Mouse (Mus musculus) bone marrow macrophage, adult 2 months (primary cell): Measurements from ENCODE around the gene Supt3. TPM values are rescaled to one million over a fixed set of nuclear protein-coding genes. Genes with fewer than 3 reads are reported as not detected.

Experiments used
- H3K27ac ChIP-seq: 2 replicates; pipeline ENCODE4 v1.5.1; 2012; ENCODE audit warnings: low read depth, low read length; ENCODE audit not compliant: insufficient read depth
- H3K4me1 ChIP-seq: 2 replicates; pipeline ENCODE4 v1.6.1; 2012; ENCODE audit warnings: low read length; ENCODE audit not compliant: control insufficient read depth, insufficient read depth
- H3K4me3 ChIP-seq: 2 replicates; pipeline ENCODE4 v1.5.1; 2012; ENCODE audit warnings: mild to moderate bottlenecking, low read length, moderate library complexity; ENCODE audit not compliant: insufficient read depth
- CTCF ChIP-seq: IDR thresholded peaks from 2 replicates; pipeline ENCODE4 v1.5.1; 2012; ENCODE audit warnings: low read depth, mild to moderate bottlenecking, low read length, moderate library complexity
- POLR2A ChIP-seq: IDR thresholded peaks from 2 replicates; pipeline ENCODE4 v1.6.1; 2012; ENCODE audit warnings: mild to moderate bottlenecking, low read depth, low read length, borderline replicate concordance
- polyA plus RNA-seq: library from polyadenylated mRNA; stranded (reverse); fragments of >200 nt; gene quantifications from 2 replicates; pipeline ENCODE4 v1.2.4, GENCODE M21; 2012; ENCODE audit not compliant: missing spikeins, insufficient read depth, insufficient read length

Gene Supt3
- polyA plus RNA-seq, 1 experiment, result 14.5 TPM

GRCm38 (mm10) chr17:45063776-45064175 is 286.8 kb downstream of the Supt3 start:
- Histone ChIP-seq H3K4me1 (0 out of 2 replicates have a peak, but pooled peaks cover 2% of the 10 kb centered on the region), H3K4me3 (no peak overlapping the region), H3K27ac (no peak overlapping the region)
- TF ChIP-seq CTCF (no peak), POLR2A (no peak)

GRCm38 (mm10) chr17:45065465-45065864 is 288.5 kb downstream of the Supt3 start:
- TF ChIP-seq CTCF (no peak), POLR2A (no peak)
- 0 out of 2 replicates have a peak, but pooled peaks cover 2% of the 10 kb centered on the region for H3K4me1 ChIP-seq
- H3K4me3 ChIP-seq, result no peak overlapping the region
- no peak overlapping the region for H3K27ac ChIP-seq

GRCm38 (mm10) chr17:45067441-45067840 is 290.5 kb downstream of the Supt3 start:
- Histone ChIP-seq H3K4me3 (no peak overlapping the region), H3K27ac (no peak overlapping the region), H3K4me1 (0 out of 2 replicates have a peak, but pooled peaks cover 2% of the 10 kb centered on the region)
- TF ChIP-seq POLR2A (no peak), CTCF (no peak)

- no peak overlapping the region for H3K27ac ChIP-seq
- TF ChIP-seq CTCF (no peak), POLR2A (no peak)
- H3K4me3 ChIP-seq, result no peak overlapping the region
- H3K4me1 ChIP-seq, result 0 out of 2 replicates have a peak, but pooled peaks cover 2% of the 10 kb centered on the region
Observed at GRCm38 (mm10) chr17:45068321-45068720, 291.4 kb downstream of the Supt3 start.

GRCm38 (mm10) chr17:45072495-45073347 is 295.8 kb downstream of the Supt3 start:
- TF ChIP-seq POLR2A (no peak), CTCF (no peak)
- no peak overlapping the region for H3K4me3 ChIP-seq

GRCm38 (mm10) chr17:45073348-45073634 is 296.3 kb downstream of the Supt3 start:
- Histone ChIP-seq H3K4me3 (no peak overlapping the region), H3K4me1 (no peaks in the 10 kb centered on the region), H3K27ac (no peak overlapping the region)
- TF ChIP-seq CTCF (no peak), POLR2A (no peak)

More at GRCm38 (mm10) chr17:45072495-45073347, 295.8 kb downstream of the Supt3 start:
- Histone ChIP-seq H3K27ac (no peak overlapping the region), H3K4me1 (no peaks in the 10 kb centered on the region)

- no peak overlapping the region for H3K27ac ChIP-seq
- TF ChIP-seq CTCF (no peak), POLR2A (no peak)
- H3K4me3 ChIP-seq, result no peak overlapping the region
- H3K4me1 ChIP-seq, result no peaks in the 10 kb centered on the region
Observed at GRCm38 (mm10) chr17:45073779-45074178, 296.8 kb downstream of the Supt3 start.

- Histone ChIP-seq H3K4me1 (no peaks in the 10 kb centered on the region), H3K4me3 (no peak overlapping the region), H3K27ac (no peak overlapping the region)
- no peak for TF ChIP-seq CTCF
- no peak for TF ChIP-seq POLR2A
Observed at GRCm38 (mm10) chr17:45076951-45077350, 300.0 kb downstream of the Supt3 start.

- TF ChIP-seq POLR2A (no peak), CTCF (no peak)
- Histone ChIP-seq H3K4me3 (no peak overlapping the region), H3K4me1 (no peaks in the 10 kb centered on the region), H3K27ac (no peak overlapping the region)
Observed at GRCm38 (mm10) chr17:45077921-45078640, 301.1 kb downstream of the Supt3 start.

GRCm38 (mm10) chr17:45081521-45081920 is 304.6 kb downstream of the Supt3 start:
- Histone ChIP-seq H3K4me1 (no peaks in the 10 kb centered on the region), H3K4me3 (no peak overlapping the region), H3K27ac (no peak overlapping the region)
- TF ChIP-seq POLR2A (no peak), CTCF (no peak)
